Mouse (Mus musculus) embryonic facial prominence, embryonic 14.5 days (tissue): ENCODE data around the gene Slc39a9. TPM values are rescaled to one million over a fixed set of nuclear protein-coding genes. Genes with fewer than 3 reads are reported as not detected.

ENCODE experiments used
- ATAC-seq: fragments of 200-750 bp; cut with Nextera tagmentation; 2 replicates; pipeline ENCODE4 v1.8.0; 2017; ENCODE audit warnings: low read depth, moderate number of reproducible peaks, moderate TSS enrichment
- DNase-seq: peaks from one replicate; pipeline ENCODE4 v3.0.0-alpha.2; 2015; ENCODE audit warnings: low spot score
- H3K27ac ChIP-seq: fragments of 300-500 bp; sonication (generic); replicated peaks from 2 replicates; pipeline ENCODE4 v1.5.1; 2014; ENCODE audit warnings: low read depth, mild to moderate bottlenecking, low read length, moderate library complexity
- H3K27me3 ChIP-seq: fragments of 300-500 bp; sonication (generic); replicated peaks from 2 replicates; pipeline ENCODE4 v1.6.1; 2014; ENCODE audit warnings: low read length; ENCODE audit not compliant: control insufficient read depth, insufficient read depth
- H3K36me3 ChIP-seq: fragments of 300-500 bp; sonication (generic); 2 replicates; pipeline ENCODE4 v1.6.1; 2014; ENCODE audit warnings: low read length, mixed read lengths; ENCODE audit not compliant: control insufficient read depth, insufficient read depth
- H3K4me1 ChIP-seq: fragments of 300-500 bp; sonication (generic); 2 replicates; pipeline ENCODE4 v1.6.1; 2014; ENCODE audit warnings: antibody characterized with exemption, low read length; ENCODE audit not compliant: control insufficient read depth, insufficient read depth
- H3K4me2 ChIP-seq: fragments of 300-500 bp; sonication (generic); 2 replicates; pipeline ENCODE4 v1.6.1; 2014; ENCODE audit warnings: low read depth, mild to moderate bottlenecking, low read length, moderate library complexity, mixed read lengths
- H3K4me3 ChIP-seq: fragments of 300-500 bp; sonication (generic); 2 replicates; pipeline ENCODE4 v1.5.1; 2014; ENCODE audit warnings: low read depth, mild to moderate bottlenecking, low read length
- H3K9ac ChIP-seq: fragments of 300-500 bp; sonication (generic); 2 replicates; pipeline ENCODE4 v1.6.1; 2014; ENCODE audit warnings: low read depth, mild to moderate bottlenecking, low read length, moderate library complexity, mixed read lengths
- H3K9me3 ChIP-seq: fragments of 300-500 bp; sonication (generic); 2 replicates; pipeline ENCODE4 v1.6.1; 2016; ENCODE audit warnings: low read length; ENCODE audit not compliant: control insufficient read depth
- WGBS: fragments of 180-500 bp; shearing (Covaris S2); extraction: QIAGEN DNeasy Blood & Tissue Kit; methylation state at CpG from one replicate; pipeline ENCODE4 v1.1.7; 2014; 5-methylcytosine and 5-hydroxymethylcytosine counted together
- polyA plus RNA-seq: library from polyadenylated mRNA; unstranded; fragments of >200 nt; fragmentation: Nextera tagmentation; extraction: Ambion mirVana; gene quantifications from 2 replicates; pipeline ENCODE4 v1.2.1, GENCODE M21; 2014

The Slc39a9 gene
- polyA plus RNA-seq, 1 experiment from 2014 or later: 26.7 TPM

- no peak overlapping the region for H3K27ac ChIP-seq
- H3K27me3 ChIP-seq: no peaks in the 10 kb centered on the region
- ATAC-seq (no peak), DNase-seq (no peak)
- no peaks in the 10 kb centered on the region for H3K9me3 ChIP-seq
- H3K4me2 ChIP-seq: no peak overlapping the region
- H3K4me3 ChIP-seq: no peak overlapping the region
- 75% methylated on average over 6 of the region's 6 CpGs for WGBS
- H3K36me3 ChIP-seq: no peaks in the 10 kb centered on the region
- H3K4me1 ChIP-seq: no peaks in the 10 kb centered on the region
- no peak overlapping the region for H3K9ac ChIP-seq
Measured at GRCm38 (mm10) chr12:80715915-80716314, 72.2 kb downstream of the Slc39a9 start.

GRCm38 (mm10) chr12:80719141-80719540, 75.5 kb downstream of the Slc39a9 start:
- WGBS: 62% methylated on average over 2 of the region's 2 CpGs

GRCm38 (mm10) chr12:80720507-80720906, 76.8 kb downstream of the Slc39a9 start:
- WGBS: 76% methylated on average over 12 of the region's 12 CpGs
- no peaks in the 10 kb centered on the region for H3K9me3 ChIP-seq
- H3K36me3 ChIP-seq: no peaks in the 10 kb centered on the region
- H3K4me3 ChIP-seq: no peak overlapping the region
- no peak overlapping the region for H3K27ac ChIP-seq
- H3K9ac ChIP-seq: no peak overlapping the region
- DNase-seq: no peak
- no peak overlapping the region for H3K4me2 ChIP-seq
- H3K27me3 ChIP-seq: no peaks in the 10 kb centered on the region
- ATAC-seq: no peak
- H3K4me1 ChIP-seq: no peaks in the 10 kb centered on the region

More at GRCm38 (mm10) chr12:80719141-80719540, 75.5 kb downstream of the Slc39a9 start:
- no peak overlapping the region for H3K4me2 ChIP-seq
- no peak overlapping the region for H3K9ac ChIP-seq
- H3K27me3 ChIP-seq: no peaks in the 10 kb centered on the region
- no peaks in the 10 kb centered on the region for H3K9me3 ChIP-seq
- H3K4me1 ChIP-seq: no peaks in the 10 kb centered on the region
- ATAC-seq: no peak
- no peak overlapping the region for H3K4me3 ChIP-seq
- DNase-seq: no peak
- no peak overlapping the region for H3K27ac ChIP-seq
- no peaks in the 10 kb centered on the region for H3K36me3 ChIP-seq

- DNase-seq (no peak), ATAC-seq (no peak)
- WGBS: 88% methylated on average over 15 of the region's 15 CpGs
- H3K27ac ChIP-seq: no peak overlapping the region
- no peaks in the 10 kb centered on the region for H3K36me3 ChIP-seq
- no peaks in the 10 kb centered on the region for H3K27me3 ChIP-seq
- H3K4me1 ChIP-seq: no peaks in the 10 kb centered on the region
- no peak overlapping the region for H3K4me3 ChIP-seq
- no peaks in the 10 kb centered on the region for H3K9me3 ChIP-seq
- H3K4me2 ChIP-seq: no peak overlapping the region
- no peak overlapping the region for H3K9ac ChIP-seq
Measured at GRCm38 (mm10) chr12:80721458-80721857, 77.8 kb downstream of the Slc39a9 start.

GRCm38 (mm10) chr12:80724853-80725559, 81.3 kb downstream of the Slc39a9 start:
- Histone ChIP-seq H3K4me2 (no peak overlapping the region), H3K9me3 (no peaks in the 10 kb centered on the region), H3K27me3 (no peaks in the 10 kb centered on the region), H3K4me3 (no peak overlapping the region), H3K4me1 (no peaks in the 10 kb centered on the region), H3K27ac (no peak overlapping the region), H3K36me3 (no peaks in the 10 kb centered on the region), H3K9ac (no peak overlapping the region)
- 20% methylated on average over 10 of the region's 10 CpGs for WGBS
- ATAC-seq: no peak
- peak; percentile 61 for DNase-seq

GRCm38 (mm10) chr12:80728207-80728606, 84.5 kb downstream of the Slc39a9 start:
- ATAC-seq: no peak
- DNase-seq: no peak
- Histone ChIP-seq H3K9me3 (no peaks in the 10 kb centered on the region), H3K4me2 (no peak overlapping the region), H3K4me3 (no peak overlapping the region), H3K4me1 (no peaks in the 10 kb centered on the region), H3K9ac (no peak overlapping the region), H3K27me3 (no peaks in the 10 kb centered on the region), H3K27ac (no peak overlapping the region), H3K36me3 (no peaks in the 10 kb centered on the region)
- WGBS: 9% methylated on average over 1 of the region's 1 CpGs

GRCm38 (mm10) chr12:80728814-80729213, 85.1 kb downstream of the Slc39a9 start:
- DNase-seq (no peak), ATAC-seq (no peak)
- H3K9ac ChIP-seq: no peak overlapping the region
- no peaks in the 10 kb centered on the region for H3K36me3 ChIP-seq
- H3K4me1 ChIP-seq: no peaks in the 10 kb centered on the region
- H3K27ac ChIP-seq: no peak overlapping the region
- no peak overlapping the region for H3K4me2 ChIP-seq
- H3K9me3 ChIP-seq: peaks cover 3% of the 10 kb centered on the region; the same call in 1 of the 2 replicates
- 37% methylated on average over 2 of the region's 2 CpGs for WGBS
- H3K27me3 ChIP-seq: no peaks in the 10 kb centered on the region
- no peak overlapping the region for H3K4me3 ChIP-seq

- no peak overlapping the region for H3K4me2 ChIP-seq
- ATAC-seq (no peak), DNase-seq (no peak)
- H3K9me3 ChIP-seq: peaks cover 4% of the 10 kb centered on the region; the same call in 1 of the 2 replicates
- H3K27me3 ChIP-seq: no peaks in the 10 kb centered on the region
- H3K4me3 ChIP-seq: no peak overlapping the region
- no peak overlapping the region for H3K27ac ChIP-seq
- H3K36me3 ChIP-seq: no peaks in the 10 kb centered on the region
- H3K9ac ChIP-seq: no peak overlapping the region
- no peaks in the 10 kb centered on the region for H3K4me1 ChIP-seq
- 80% methylated on average over 12 of the region's 12 CpGs for WGBS
Measured at GRCm38 (mm10) chr12:80729758-80730530, 86.3 kb downstream of the Slc39a9 start.
